Mouse (Mus musculus) embryonic fibroblast, embryonic 13.5 days (primary cell): ENCODE data around the gene Hyal3. TPM values are rescaled to one million over a fixed set of nuclear protein-coding genes. Genes with fewer than 3 reads are reported as not detected.
A peak's percentile ranks its signal among the peaks of the same experiment; 100 is the strongest.

Source experiments
- H3K27ac ChIP-seq: 2 replicates; pipeline ENCODE4 v1.5.1; 2012; ENCODE audit warnings: low read length, control low read depth, inconsistent platforms; ENCODE audit not compliant: insufficient read depth
- H3K4me1 ChIP-seq: 2 replicates; pipeline ENCODE4 v1.6.1; 2011; ENCODE audit warnings: low read length; ENCODE audit not compliant: control insufficient read depth, insufficient read depth
- H3K4me3 ChIP-seq: 2 replicates; pipeline ENCODE4 v1.5.1; 2011; ENCODE audit warnings: mild to moderate bottlenecking, control low read depth, low read length; ENCODE audit not compliant: insufficient read depth
- CTCF ChIP-seq: IDR thresholded peaks from 2 replicates; pipeline ENCODE4 v1.5.1; 2011; ENCODE audit warnings: mild to moderate bottlenecking, control low read depth, low read length, moderate library complexity, borderline replicate concordance; ENCODE audit not compliant: insufficient read depth
- POLR2A ChIP-seq: IDR thresholded peaks from 2 replicates; pipeline ENCODE4 v1.6.1; 2011; ENCODE audit warnings: low read depth, mild to moderate bottlenecking, control low read depth, low read length, moderate library complexity
- polyA plus RNA-seq: library from polyadenylated mRNA; stranded (reverse); fragments of >200 nt; gene quantifications from 2 replicates; pipeline ENCODE4 v1.2.4, GENCODE M21; 2011; ENCODE audit warnings: low read depth; ENCODE audit not compliant: missing spikeins, insufficient read length

Gene Hyal3
- polyA plus RNA-seq, 1 experiment = 0.76 TPM

- TF ChIP-seq POLR2A = no peak
- TF ChIP-seq CTCF = no peak
- Histone ChIP-seq H3K4me3 (no peak overlapping the region), H3K4me1 (peaks cover 5% of the 10 kb centered on the region; the same call in 1 of the 2 replicates), H3K27ac (no peak overlapping the region)
Measured at GRCm38 (mm10) chr9:107549297-107550074, 31.1 kb upstream of the Hyal3 start.

- H3K4me1 ChIP-seq = peaks cover 5% of the 10 kb centered on the region; the same call in 1 of the 2 replicates
- no peak overlapping the region for H3K27ac ChIP-seq
Measured at GRCm38 (mm10) chr9:107550491-107551116, 30.0 kb upstream of the Hyal3 start.

DNA sequence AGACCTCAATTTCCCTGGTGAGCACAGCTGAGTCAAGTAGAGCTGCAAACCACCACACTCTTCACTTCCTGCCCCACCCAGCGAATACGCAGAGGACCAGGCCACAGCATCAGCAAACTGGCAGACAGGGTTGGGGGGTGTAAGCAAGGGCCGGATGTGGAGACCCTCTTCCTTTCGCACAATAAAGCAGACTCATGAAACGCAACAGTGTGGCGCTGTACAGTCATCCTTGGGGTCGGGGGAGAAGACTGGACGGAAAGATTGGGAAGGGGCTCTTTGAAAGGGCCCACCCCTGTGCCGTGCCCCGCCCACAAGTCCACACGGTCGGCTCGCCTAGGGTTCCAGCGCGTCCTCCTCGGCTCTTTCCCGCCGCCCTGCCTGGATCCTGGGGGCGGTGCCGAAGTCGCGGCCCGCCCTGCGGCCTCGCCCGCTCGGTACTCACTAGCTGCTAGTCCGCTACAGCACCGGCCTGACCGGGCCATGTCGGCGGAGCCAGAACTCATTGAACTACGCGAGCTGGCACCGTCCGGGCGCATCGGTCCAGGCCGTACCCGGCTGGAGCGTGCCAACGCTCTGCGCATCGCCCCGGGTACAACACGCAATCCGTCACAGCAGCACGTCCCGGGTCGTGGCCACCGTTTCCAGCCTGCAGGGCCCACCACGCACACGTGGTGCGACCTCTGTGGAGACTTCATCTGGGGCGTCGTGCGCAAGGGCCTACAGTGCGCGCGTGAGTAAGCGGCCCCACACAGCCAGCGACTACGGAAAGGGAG is 29.3 kb upstream of the Hyal3 start, which contains the start of gene Rassf1:
Gene Rassf1 (plus strand): TSS at position 439 of the 773 bp plus-strand sequence.
- peak within 1 kb of the TSS; percentile 62 for H3K4me3 ChIP-seq
- H3K27ac ChIP-seq = peak within 1 kb of the TSS; percentile 27
- peaks cover 5% of the 10 kb centered on the region; the same call in 1 of the 2 replicates for H3K4me1 ChIP-seq
- peak; percentile 83 for TF ChIP-seq POLR2A
- no peak for TF ChIP-seq CTCF

More at GRCm38 (mm10) chr9:107550491-107551116, 30.0 kb upstream of the Hyal3 start:
- TF ChIP-seq POLR2A (no peak), CTCF (no peak)
- H3K4me3 ChIP-seq = no peak overlapping the region

DNA sequence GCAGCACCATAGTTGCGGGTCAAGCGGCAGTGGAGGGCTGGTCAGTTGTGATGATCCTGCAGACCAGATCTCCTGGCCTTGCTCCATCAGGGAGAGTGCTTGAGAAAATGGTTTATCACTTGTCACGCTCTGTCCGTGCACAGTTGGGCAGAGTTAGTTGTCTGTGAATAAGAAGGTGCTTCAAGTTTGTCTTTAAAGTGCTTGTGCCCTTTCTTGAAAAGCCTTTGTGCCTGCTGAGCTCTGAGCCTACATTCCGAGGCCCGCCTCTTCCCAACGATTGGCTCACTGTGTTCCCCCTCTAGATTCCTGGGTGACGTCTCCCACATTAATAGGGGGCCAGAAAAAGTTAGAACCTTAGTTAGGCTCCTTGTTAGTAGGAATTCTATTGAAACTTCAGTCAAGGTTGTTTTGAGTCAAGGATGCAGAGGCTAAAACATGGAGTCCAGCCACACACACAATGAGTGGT is 28.7 kb upstream of the Hyal3 start:
- Histone ChIP-seq H3K4me3 (peak overlapping the region; percentile 62), H3K27ac (peak overlapping the region; percentile 27), H3K4me1 (peaks cover 5% of the 10 kb centered on the region; the same call in 1 of the 2 replicates)
- peak; percentile 72 for TF ChIP-seq POLR2A
- no peak for TF ChIP-seq CTCF

- Histone ChIP-seq H3K27ac (no peak overlapping the region), H3K4me1 (peaks cover 12% of the 10 kb centered on the region), H3K4me3 (peak overlapping the region; percentile 62)
- TF ChIP-seq CTCF = no peak
- TF ChIP-seq POLR2A = no peak
Measured at GRCm38 (mm10) chr9:107552690-107553393, 27.8 kb upstream of the Hyal3 start.

- peaks cover 12% of the 10 kb centered on the region for H3K4me1 ChIP-seq
- H3K27ac ChIP-seq = peak overlapping the region; percentile 55
- peak overlapping the region; percentile 62 for H3K4me3 ChIP-seq
- TF ChIP-seq POLR2A (no peak), CTCF (no peak)
Measured at GRCm38 (mm10) chr9:107553541-107554318, 26.9 kb upstream of the Hyal3 start.

DNA sequence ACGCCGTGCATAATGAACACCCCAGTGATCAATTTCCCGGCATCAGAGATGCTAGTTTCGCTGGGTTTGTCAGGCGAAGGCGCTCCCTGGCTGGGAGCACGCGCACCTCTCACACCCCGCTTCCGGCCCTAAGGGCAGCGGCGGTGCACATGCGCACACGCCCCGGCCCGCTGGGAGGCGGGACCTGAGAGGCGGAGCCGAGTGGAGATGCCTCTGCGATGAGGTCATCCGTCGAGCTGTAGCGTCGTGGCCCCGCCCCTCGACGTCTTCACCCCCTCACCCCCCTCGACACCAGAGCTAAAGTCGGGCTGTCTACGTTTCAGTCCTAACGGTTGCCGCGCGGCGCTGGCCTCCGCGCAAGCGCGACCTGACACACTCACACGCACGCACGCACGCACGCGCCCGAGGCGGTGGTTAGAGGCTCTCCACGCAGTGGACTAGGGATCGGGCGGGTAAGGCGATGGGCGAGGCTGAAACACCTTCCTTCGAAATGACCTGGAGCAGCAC is 26.2 kb upstream of the Hyal3 start:
- peak; percentile 91 for TF ChIP-seq POLR2A
- TF ChIP-seq CTCF = no peak
- Histone ChIP-seq H3K4me3 (peak overlapping the region; percentile 76), H3K4me1 (peaks cover 12% of the 10 kb centered on the region), H3K27ac (peak overlapping the region; percentile 95)

- peaks cover 12% of the 10 kb centered on the region for H3K4me1 ChIP-seq
- H3K27ac ChIP-seq = peak overlapping the region; percentile 95
- TF ChIP-seq POLR2A (peak; percentile 71), CTCF (no peak)
- peak overlapping the region; percentile 76 for H3K4me3 ChIP-seq
Measured at GRCm38 (mm10) chr9:107555031-107555457, 25.6 kb upstream of the Hyal3 start.
